Mouse (Mus musculus): ENCODE measurements around the gene Morf4l1.
"Not testable (repeated sequence)": the region's sequence is repeated elsewhere in the genome, so short reads cannot be mapped to it uniquely, and the experiment has no call there.

The Morf4l1 gene

DNA sequence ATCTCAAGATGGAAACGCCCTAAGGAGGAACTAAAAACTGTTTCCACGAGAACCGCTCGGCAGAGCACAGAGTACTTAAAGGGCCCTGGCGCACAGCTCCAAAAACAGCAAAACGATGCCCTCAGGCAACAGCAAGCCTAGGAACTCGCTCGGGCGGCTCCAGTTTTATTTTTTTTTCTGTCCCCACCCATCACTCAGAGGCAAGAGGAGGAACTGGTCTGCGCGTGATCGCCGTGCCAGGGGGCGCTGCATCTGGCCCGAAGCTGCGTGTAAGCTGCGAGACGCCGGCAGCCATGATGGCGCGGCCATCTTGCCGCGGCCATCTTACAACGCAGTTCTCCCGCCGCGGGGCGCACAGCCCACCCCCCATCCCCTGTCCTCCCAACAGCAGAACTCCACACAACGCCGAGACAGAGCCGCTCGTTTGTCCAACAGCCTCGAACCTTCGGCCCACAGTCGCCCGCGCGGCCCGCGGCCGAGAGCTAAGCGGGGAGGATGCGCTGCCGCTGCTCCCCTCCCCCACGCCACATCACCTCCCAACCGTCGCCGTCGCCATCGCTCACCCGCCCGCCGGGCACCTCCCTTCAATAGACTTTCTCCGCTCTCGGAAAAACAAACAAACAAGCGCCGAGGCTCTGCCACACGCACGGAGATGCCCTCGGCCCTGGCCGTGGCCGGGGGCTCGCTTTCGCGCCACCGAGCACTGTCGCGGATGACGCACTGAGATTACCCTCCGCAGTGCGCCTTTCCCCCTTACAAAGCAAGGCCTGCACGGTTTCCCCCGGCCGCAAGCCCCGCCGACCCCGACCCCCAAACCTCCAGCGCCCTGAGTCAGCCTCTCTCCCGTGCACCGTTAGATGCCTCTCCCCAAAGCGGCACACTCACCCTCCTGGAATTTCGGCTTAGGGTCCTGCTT, 665 bp downstream of the Morf4l1 start:
- DNase-seq = peak; percentile 80

DNA sequence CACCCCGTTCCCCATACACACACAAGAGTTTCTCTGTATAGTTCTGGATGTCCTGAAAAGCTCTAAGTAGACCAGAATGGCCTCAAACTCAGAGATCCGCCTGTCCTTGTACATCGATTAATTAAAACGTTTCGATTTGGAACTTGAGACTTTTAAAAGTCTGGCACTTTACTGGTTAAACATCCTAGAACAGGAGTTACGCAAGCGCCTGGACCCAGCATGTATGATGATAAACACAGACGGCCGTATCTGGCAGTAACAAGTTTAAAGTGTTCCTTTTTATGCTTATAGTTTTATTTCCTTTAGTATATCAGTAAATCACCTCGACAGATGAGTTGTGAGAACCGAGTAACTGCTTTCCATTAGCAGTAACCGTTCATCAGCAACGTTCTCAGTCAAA, 1.4 kb downstream of the Morf4l1 start:
- no peak for DNase-seq

DNA sequence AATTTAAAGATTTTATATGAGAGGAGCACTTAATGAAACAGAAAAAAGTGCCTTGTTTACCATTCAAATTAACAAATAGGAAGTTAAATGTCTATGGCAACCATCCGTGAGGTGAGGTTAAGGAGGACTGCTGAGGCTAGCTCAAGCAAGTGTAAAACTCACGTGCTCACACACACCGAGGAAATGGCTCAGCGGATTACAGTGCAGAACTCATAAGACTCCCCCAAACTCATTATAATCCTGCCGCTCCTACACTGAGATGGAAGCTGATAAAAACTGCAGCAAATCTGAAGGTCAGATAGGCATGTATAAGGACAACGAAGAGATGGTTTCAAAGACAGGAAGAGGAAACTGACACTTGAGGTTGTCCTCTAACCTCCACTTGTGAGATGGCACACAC, 5.2 kb downstream of the Morf4l1 start:
- no peak for DNase-seq

DNA sequence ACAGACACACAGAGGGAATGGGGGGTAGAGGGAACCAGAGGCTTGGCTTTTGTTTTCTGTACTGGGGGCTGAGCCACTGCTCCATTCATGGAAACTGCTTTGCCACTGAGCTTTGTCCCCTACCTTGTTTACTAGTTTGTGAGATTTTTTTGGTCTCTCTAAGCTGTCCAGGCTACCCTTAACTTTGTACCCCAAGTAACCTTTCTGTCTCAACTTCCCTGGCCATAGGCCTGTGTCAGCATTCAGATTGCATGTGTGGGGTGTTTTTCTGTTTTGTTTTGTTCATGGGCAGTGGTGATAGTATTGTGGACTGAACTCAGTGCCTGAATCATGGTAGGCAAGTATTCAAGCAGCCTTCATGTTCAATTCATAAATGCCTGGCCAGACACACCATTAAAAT, 6.3 kb downstream of the Morf4l1 start:
- no peak for DNase-seq

DNA sequence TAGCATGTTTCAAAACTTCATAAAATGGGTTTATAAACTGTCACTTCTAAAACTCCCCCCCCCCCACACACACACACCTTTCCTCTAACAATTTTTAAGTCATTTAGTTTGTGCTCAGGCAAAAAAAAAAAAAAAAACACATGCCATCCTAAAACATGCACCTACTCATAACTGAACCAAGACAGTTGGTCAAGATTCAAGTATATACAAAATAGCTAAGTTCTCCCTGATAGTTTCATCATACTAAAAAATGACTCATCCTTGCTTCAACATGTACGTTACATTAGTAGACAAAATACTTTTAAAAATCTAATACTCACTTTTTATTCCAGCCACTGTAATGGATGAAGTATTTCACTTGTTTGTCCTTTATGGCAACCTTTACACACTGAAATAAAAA, 7.7 kb downstream of the Morf4l1 start:
- no peak for DNase-seq

DNA sequence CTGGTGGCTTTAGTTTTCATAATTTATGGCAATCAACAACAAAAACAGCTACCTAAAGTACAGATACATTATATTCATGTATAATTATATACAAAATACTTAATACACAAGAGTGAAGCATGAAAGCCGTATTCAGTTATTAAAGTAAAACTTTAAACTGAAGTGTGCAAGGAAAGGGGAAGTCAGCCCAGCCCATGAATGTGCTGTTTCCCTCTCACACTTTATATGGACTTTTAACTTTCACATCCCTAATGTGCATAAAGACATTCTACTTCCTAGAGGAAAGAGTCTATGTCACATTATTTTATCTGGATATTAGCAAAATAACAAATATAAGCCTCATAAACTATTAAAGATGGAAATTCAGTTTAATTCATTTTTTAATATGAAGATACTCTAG, 9.1 kb downstream of the Morf4l1 start:
- no peak for DNase-seq

DNA sequence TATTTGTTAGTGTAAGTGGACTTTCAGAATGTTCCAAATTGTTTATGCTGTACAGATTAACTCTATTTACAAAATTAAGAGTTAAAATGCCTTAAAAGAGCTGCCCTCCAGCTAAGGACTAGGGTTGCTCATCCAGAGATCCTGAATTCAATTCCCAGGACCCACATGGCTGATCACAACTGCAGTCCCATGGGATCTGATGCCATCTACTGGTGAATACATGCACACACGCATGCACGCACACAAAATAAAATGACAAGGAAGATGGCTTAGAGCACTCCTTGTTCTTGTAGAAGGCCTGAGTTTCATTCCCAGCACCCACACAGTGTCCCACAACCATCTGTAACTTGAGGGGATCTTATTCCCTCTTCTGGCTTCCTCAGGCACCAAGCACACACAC, 13.8 kb downstream of the Morf4l1 start:
- no peak for DNase-seq

DNA sequence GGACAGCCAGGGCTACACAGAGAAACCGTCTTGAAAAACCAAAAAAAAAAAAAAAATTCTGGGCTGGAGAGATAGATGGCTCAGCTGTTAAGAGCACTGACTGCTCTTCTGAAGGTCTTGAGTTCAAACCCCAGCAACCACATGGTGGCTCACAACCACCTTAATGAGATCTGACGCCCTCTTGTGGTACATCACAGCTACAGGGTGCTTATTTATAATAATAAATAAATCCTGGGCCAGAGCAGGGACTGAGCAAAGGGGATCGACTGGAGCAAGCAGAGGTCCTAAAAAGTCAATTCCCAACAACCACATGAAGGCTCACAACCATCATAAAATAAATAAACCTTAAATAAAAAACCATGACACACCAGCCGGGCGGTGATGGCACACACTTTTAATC, 15.6 kb downstream of the Morf4l1 start:
- no peak for DNase-seq

DNA sequence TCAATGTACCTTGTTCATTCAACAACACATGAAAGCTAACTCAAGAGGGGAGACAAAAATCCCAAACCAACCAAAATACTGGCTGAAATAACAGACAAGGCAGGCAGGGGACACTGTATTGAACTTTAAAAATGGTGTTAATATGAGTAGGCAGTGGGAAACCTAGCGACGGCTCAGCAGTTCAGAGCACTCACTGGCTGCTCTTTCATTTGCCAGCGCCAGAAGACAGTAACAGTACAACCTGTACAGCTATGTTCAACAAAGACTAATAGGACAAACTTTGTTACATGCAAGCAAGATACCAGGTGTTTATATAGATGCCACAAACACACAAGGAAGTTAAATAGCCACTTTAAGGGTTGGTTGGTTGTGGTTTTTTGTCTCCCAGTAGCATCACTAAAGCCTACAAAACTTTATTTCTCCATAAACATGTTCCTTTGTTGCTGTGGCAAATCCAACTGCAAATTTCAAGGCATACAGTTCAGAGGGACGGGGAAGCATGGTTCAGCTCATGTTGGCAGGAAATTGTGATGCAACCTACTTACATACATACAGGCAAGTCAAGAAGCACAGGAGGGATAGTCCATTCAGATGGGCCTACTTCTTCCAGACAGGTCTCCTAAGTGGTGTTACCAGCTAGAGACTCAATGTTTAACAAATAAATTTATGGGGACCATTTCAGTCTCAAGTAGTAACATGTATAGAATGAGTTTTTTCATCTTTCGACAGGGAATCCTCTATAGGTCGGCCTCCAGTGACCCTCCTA, 25.1 kb downstream of the Morf4l1 start:
- DNase-seq = no peak

DNA sequence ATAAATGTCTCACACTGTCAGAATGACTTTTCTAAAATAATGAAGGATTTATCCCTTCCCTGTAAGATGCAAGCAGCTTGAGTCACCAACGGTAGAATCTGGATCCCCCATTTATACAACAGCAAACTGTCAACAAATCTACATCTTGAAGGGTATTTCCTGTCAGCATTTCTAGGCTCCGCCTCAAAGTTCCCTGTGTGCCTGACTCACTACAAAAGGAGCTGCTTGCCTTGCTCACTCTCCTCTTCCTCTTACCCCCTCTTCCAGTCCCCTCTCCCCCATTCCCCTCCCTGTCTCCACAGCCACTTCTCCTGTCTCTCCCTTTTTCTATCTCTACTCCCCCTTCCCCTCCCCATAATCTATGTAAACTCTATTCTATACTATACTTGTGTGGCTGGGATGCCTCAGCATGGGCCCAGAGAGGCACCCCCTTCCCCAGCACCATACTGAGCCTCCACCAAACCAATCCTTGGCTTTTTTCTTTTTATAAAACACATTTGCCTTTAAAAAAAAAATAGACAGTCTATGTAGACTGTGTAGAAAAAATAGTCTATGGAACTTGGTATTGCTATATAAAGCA, 26.6 kb downstream of the Morf4l1 start:
- no peak for DNase-seq

DNA sequence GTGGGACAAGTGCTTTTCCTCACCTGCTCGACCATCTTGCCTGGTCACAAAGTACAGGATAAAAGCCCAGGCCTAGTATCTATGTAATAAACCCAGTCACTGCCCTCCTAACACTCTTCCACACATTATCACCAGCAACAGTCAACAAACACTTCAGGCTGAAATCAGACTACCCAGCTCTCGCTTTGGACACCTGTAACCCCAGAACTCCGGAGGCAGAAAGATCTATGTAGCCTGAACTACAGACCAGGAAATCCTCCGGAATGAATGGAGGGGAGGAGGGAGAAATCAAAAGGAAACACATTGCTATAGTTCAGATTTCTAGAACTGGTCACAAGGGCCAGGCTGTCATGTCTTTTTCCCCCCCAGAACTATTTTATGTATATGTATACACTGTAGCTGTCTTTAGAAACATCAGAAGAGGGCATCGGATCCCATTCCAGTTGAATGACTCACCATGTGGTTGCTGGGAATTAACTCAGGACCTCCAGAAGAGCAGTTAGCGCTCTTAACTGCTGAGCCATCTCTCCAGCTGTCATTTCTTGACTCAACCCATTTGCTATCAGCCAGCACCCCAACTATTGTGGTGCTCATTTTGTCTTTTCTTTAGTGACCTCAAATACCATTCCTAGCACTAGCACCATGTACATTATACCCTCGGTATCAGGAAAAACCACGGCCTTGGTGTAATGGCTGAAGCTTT, 29.7 kb downstream of the Morf4l1 start:
- no peak for DNase-seq

DNA sequence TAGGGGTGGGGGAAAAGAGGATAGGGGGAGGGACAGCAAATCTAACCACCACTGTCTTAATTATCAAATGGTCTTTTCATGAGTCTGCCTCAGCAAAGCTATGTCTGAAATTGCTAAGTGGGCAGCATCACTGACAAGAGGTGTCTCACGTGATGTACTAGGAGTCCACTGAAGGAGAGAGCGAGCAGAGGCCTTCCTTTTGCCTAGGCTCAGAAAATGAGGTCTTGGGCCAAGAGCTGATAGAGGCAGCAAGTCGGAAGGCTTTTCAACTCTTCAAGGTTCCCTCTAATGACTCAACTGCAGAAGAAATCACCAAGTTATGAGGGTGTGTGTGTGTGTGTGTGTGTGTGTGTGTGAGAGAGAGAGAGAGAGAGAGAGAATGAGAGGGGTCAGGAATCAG, 30.4 kb downstream of the Morf4l1 start:
- no peak for DNase-seq

DNA sequence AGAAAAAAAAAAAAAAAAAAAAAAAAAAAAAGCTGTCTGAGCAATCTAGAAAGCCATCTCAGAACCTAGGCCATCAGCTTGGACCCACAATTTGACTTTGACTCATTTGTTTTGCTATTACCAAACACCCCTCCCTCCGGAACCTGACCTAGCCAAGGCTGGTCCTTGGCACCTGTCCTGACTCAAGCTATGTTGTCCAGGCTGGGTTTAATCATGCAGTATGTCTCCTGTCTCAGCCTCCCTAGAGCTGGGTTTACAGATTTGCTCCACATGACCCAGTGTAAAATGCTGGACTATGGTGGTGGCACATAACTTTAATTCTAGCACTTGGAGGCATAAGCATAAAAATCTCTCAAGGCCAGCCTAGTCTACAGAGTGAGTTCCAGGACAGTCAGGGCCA, 31.6 kb downstream of the Morf4l1 start:
- no peak for DNase-seq

DNA sequence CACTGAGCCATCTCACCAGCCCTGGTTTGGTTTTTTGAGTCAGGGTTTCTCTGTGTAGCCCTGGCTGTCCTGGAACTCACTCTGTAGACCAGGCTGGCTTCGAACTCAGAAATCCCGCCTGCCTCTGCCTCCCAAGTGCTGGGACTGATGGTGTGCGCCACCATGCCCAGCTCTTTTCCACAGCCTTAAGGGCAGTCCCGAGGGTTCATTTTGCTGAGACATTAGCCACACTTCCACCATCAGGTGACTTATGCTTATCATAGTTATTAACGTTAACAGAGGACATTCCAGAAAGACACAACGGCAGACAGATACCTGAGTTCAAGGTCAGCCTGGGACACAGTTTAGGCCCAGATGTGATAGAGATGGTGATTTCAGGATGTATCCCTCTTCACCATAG, 32.6 kb downstream of the Morf4l1 start:
- DNase-seq = not testable (repeated sequence)

DNA sequence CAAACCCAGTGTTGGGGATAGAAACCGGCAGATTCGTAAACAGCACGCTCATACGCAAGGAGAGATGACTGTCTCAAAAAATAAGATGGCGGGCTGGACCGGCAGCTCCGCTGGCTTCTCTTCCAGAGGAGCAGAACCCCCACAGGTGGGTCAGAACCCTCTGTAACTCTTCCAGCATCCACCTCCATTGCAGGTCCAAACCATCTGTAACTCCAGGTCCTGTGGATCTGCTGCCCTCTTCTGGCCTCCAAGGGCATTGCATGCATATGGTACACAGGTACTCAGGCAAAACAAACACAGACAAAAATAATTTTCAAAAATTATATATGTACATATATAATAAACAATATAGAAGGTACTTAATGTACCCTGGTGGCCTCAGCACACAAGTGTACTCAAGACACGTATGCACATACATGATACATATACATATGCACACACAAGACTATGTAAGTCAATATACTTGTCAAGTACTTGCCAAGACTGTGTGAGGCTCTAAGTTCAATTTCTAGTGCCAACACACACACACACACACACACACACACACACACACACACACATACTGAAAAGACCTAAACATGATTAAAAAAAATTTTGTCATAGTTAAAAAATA, 37.6 kb downstream of the Morf4l1 start:
- peak; percentile 37 for DNase-seq

DNA sequence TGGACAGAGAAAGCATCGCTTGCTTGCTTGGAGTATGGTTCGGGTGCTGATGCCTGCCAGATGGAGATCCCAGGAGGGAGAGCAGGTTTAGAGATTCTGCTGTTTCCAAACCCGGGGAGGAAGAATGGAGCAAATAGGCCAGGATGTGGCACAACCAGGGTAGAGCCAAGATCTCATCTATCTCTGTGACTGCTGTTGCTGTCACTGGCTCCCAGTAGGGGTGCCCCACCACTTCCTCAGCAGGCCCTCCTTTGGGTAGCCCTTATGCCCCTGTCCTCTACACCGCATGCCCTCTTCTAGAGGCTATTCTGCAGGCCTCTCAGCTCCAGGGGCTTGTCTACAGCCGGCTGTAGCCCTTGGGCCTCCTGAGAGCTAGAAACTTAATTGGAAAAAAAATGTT, 38.4 kb downstream of the Morf4l1 start:
- DNase-seq = no peak

DNA sequence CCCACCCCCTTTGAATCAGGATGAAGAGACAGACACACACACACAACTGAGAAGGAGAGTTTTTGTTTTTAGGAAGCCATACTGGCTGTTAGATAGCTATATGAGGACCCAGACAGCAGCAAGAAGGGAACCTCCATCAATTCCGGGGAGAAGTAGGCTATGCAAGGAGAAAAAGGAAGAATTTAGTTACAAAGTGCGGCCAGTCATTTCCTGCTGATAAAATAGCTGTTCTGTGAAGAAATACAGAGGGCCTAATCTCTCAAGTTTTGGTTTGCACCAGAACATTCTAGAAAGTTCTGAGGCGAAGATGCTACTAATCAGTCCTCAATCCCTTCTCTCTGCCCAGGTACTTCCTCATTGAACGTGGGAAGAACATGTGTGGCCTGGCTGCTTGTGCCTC, 39.2 kb downstream of the Morf4l1 start:
- no peak for DNase-seq

DNA sequence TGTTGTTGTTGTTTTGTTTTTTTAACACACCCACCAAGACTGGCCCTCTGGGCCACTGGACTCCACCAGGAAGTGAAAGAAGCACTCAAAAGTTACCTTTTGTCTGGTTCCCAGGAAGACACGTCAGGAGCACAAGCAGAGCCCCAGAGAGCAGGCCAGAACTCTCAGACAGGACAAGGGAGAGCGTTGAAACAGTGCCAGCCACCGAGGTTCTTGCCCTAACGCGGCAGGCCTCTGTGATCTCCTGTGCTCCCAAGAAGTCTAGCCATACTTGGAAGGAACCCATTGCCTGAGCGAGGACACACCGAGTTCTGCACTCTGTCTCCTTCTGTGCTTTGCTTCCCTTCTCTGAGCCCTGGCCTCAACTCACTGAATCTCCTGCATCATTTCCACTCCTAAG, 44.4 kb downstream of the Morf4l1 start:
- DNase-seq = no peak

DNA sequence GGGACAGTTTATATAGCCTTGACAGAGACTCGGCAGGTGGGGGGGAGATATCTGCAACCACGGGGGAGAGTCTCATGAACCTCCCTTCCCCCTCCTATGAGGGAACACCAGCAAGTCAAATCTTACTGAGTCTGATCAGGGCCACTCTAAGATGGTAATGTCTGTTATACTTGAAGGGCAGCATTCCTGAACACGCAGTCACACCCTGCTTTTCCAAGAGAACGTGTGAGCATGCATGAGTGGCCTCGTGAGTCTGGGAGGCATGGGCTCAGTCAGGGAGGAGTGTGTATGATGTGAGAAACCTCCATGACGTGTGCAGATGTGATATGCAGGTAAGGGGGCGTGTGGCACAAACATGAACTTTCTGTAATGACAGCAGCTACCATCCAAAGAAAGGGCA, 45.1 kb downstream of the Morf4l1 start:
- no peak for DNase-seq

DNA sequence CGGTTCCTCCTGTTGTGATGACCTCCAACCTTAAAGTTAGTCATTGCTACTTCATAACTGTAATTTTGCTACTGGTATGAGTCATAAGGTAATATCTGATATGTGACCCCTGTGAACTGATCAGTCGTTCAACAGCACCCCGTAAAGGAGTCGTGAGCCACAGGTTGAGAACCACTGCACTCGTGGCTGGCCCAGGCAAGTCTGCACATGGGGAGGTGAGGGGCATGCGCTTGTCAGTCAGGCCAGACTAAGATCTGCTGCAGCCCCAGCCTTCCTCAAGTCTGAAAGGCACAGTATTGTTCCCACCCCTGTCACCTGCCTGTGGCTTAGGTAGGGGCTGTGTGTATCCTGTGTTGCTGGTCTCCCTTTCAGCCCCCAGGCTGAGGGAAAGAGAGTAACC, 45.8 kb downstream of the Morf4l1 start:
- no peak for DNase-seq

DNA sequence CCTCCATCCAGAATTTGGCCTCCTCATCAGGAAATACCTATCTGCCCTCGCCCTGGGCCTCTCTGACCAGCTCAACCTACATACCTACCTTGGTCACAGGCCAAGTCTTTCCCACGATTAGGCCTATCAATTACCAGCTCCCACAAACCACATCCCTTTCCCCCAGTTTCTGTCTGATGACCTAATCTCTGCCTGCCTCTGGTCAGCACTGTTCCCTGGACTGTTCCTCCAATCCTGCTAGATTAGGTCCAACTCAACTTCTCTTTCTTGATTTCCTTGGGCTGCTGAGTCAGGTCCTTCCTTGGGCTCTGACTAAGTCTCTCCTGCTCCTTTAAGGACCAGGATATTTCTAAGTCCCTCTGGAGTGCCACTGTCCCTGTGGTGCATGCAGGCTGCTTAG, 47.2 kb downstream of the Morf4l1 start:
- DNase-seq = no peak

DNA sequence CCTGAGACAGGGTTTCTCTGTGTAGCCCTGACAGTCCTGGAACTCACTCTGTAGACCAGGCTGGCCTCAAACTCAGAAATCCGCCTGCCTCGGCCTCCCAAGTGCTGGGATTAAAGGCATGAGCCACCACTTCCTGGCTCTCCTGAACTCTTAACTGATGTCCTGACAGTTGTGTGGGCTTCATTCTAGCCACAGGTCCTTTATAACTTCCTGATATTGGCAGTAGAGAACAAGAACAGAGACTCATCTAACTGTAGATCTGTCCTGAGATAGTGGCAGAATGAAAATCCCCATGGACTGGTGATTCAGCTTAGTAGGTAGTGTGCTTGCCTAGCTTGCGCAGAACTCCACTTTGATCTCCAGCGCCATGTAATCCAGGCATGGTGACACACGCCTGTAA, 53.6 kb downstream of the Morf4l1 start:
- DNase-seq = not testable (repeated sequence)

DNA sequence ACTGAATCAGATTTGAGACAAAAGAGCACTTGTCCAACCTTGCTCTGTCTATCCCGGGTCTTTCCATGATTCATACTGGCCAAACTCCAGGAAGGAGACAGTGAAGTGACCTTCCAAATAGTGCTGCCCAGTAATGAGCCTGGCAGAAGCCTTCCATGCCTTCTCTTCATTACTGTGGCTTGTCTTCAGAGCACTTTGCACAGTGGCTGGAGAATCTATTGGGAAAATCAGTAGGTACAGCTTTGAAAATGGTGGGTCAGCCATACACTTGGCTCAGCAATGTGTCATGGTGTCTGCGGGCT, 54.0 kb downstream of the Morf4l1 start:
- DNase-seq = no peak
